Mouse (Mus musculus): ENCODE measurements around the gene 1700003E16Rik. TPM values are rescaled to one million over a fixed set of nuclear protein-coding genes. Genes with fewer than 3 reads are reported as not detected.

1700003E16Rik gene
- polyA plus RNA-seq, 1 experiment from 2014 or later, result 2.3 TPM

- H3K27me3 ChIP-seq (replicated peaks), result no peaks in the 10 kb centered on the region
- H3K9ac ChIP-seq, result no peak overlapping the region
- H3K4me3 ChIP-seq (replicated peaks), result no peak overlapping the region
- ATAC-seq (ENCODE audit: insufficient read depth, low FRiP score, low read depth), result no peak
- peaks cover 50% of the 10 kb centered on the region for H3K4me1 ChIP-seq
- no peaks in the 10 kb centered on the region for H3K9me3 ChIP-seq
- H3K4me2 ChIP-seq, result no peak overlapping the region
- no peak overlapping the region for H3K27ac ChIP-seq
- H3K36me3 ChIP-seq, result no peaks in the 10 kb centered on the region
- WGBS, result 60% methylated on average over 3 of the region's 3 CpGs
Measured at GRCm38 (mm10) chr6:83134226-83134625, 22.0 kb upstream of the 1700003E16Rik start.

DNA sequence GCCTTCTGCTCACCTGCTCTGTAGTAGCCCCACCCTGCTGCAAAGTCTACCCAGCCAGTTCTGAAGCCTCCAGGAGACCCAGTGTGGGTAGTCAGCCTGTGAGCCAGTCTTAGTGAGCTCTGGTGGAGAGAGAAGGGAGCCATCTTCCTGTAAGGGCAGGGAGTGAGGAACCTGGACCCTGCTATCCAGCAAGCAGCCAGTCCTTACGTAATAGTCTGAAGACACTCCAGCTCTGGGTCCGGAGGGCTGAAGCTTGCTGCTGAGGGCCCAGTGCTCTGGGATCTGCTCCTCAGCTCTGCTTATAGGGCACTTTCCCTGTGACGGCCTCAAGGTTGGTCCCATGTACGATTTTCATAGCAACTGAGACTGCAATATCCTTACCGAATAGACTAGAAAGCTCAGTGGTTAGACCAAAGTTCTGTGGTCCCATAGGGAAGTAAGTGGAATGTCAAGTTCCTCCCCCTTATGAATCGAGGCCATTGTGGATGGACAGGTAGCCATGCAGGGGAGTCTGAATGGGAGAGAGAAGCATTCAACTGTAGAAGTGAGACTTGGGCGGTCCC, 21.2 kb upstream of the 1700003E16Rik start, which contains the start of gene Rtkn:
TSS of gene Rtkn (plus strand) at position 513 of the 563 bp plus-strand sequence.
- ATAC-seq (ENCODE audit: insufficient read depth, low FRiP score, low read depth), result no peak
- 59% methylated on average over 7 of the region's 7 CpGs for WGBS
- no peaks in the 10 kb centered on the region for H3K27me3 ChIP-seq (replicated peaks)

GRCm38 (mm10) chr6:83135571-83136161, 20.5 kb upstream of the 1700003E16Rik start:
- H3K9ac ChIP-seq, result peak overlapping the region; percentile 67
- no peak for ATAC-seq (ENCODE audit: insufficient read depth, low FRiP score, low read depth)
- peak overlapping the region; percentile 87 for H3K4me2 ChIP-seq
- no peaks in the 10 kb centered on the region for H3K9me3 ChIP-seq
- 7% methylated on average over 37 of the region's 37 CpGs for WGBS
- H3K27me3 ChIP-seq (replicated peaks), result no peaks in the 10 kb centered on the region
- peaks cover 53% of the 10 kb centered on the region for H3K4me1 ChIP-seq
- peak overlapping the region; percentile 56 for H3K4me3 ChIP-seq (replicated peaks)
- H3K36me3 ChIP-seq, result no peaks in the 10 kb centered on the region
- H3K27ac ChIP-seq, result peak overlapping the region; percentile 100

More for the DNA sequence above, 21.2 kb upstream of the 1700003E16Rik start, which contains the start of gene Rtkn:
- Histone ChIP-seq H3K4me1 (peaks cover 53% of the 10 kb centered on the region), H3K27ac (peak within 1 kb of the TSS; percentile 100), H3K4me2 (peak within 1 kb of the TSS; percentile 87), H3K9ac (peak within 1 kb of the TSS; percentile 67), H3K9me3 (no peaks in the 10 kb centered on the region), H3K4me3 (replicated peaks) (peak within 1 kb of the TSS; percentile 56), H3K36me3 (no peaks in the 10 kb centered on the region)

DNA sequence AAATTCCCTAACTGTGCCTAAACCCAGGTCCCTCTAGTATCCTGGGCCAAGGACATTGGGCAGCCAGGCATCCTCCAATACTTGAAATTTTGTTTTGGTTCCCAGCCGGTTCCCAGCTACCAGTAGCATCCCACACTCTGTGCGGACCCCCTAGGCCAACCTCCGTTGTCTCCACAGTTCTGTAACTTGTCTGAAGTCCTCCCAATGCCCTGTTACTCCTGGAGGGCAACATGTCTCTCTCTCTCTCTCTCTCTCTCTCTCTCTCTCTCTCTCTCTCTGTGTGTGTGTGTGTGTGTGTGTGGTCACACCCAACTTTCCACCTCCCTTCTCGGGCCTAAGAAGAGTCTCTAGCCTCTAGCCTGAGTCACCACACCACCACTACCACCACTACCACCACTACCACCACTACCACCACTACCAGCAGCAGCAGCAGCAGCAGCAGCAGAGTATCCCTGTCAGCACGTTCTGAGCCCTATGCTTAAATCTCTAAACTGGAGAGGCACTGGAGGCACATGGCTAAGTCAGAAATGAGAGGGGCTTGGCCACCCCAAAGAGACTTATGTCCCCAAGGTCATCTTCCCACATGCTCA, 19.8 kb upstream of the 1700003E16Rik start:
- Histone ChIP-seq H3K4me3 (replicated peaks) (peak overlapping the region; percentile 56), H3K36me3 (no peaks in the 10 kb centered on the region), H3K27me3 (replicated peaks) (no peaks in the 10 kb centered on the region), H3K4me1 (peaks cover 46% of the 10 kb centered on the region), H3K4me2 (peak overlapping the region; percentile 87), H3K9me3 (no peaks in the 10 kb centered on the region), H3K27ac (peak overlapping the region; percentile 100), H3K9ac (peak overlapping the region; percentile 67)
- ATAC-seq (ENCODE audit: insufficient read depth, low FRiP score, low read depth), result no peak
- WGBS, result 15% methylated on average over 5 of the region's 5 CpGs

DNA sequence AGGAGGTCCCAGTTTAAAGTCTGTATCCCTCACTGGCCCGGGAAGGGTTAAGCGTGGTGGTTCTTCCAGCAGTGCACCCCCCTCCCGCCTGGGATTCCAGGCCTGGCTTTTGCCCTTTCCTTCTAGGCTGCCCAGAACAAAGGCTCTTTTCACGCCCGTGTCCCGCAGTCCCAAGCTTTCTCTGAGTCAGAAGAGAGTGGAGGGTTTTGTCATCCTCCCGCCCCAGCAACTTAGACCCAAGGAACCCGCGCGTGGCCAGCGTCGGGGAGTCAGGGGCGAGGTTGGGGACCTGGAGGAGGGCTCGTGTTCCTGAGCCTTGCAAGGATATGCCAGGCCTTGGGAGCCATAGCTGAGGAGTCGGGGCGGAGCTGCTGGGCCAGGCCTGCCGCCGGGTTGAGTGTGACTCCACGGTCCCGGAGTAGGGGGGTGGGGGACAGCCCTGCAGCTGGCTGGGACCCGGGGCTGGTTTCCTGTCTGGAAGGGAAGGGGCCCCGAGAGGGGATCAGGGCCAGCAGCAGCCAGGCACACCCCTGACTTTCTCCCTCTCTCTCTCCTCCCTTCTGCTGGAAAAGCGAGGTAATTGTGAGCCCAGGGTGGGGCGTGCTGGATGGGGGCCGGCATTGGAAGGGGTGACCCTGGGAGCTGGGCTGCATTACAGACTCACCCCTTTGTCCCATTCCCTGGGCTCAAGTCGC, 19.2 kb upstream of the 1700003E16Rik start:
- peak overlapping the region; percentile 87 for H3K4me2 ChIP-seq
- WGBS, result under 1% methylated on average over 26 of the region's 26 CpGs
- no peaks in the 10 kb centered on the region for H3K36me3 ChIP-seq
- peak overlapping the region; percentile 100 for H3K27ac ChIP-seq
- H3K4me1 ChIP-seq, result peaks cover 45% of the 10 kb centered on the region
- ATAC-seq (ENCODE audit: insufficient read depth, low FRiP score, low read depth), result peak; percentile 75
- no peaks in the 10 kb centered on the region for H3K27me3 ChIP-seq (replicated peaks)
- peak overlapping the region; percentile 56 for H3K4me3 ChIP-seq (replicated peaks)
- H3K9ac ChIP-seq, result peak overlapping the region; percentile 67
- no peaks in the 10 kb centered on the region for H3K9me3 ChIP-seq

- peak overlapping the region; percentile 56 for H3K4me3 ChIP-seq (replicated peaks)
- H3K36me3 ChIP-seq, result no peaks in the 10 kb centered on the region
- peaks cover 46% of the 10 kb centered on the region for H3K4me1 ChIP-seq
- peak overlapping the region; percentile 67 for H3K9ac ChIP-seq
- WGBS, result 0% methylated on average over 12 of the region's 12 CpGs
- peak overlapping the region; percentile 87 for H3K4me2 ChIP-seq
- ATAC-seq (ENCODE audit: insufficient read depth, low FRiP score, low read depth), result peak; percentile 77
- H3K27me3 ChIP-seq (replicated peaks), result no peaks in the 10 kb centered on the region
- no peaks in the 10 kb centered on the region for H3K9me3 ChIP-seq
- H3K27ac ChIP-seq, result peak overlapping the region; percentile 100
Measured at GRCm38 (mm10) chr6:83137576-83137950, 18.6 kb upstream of the 1700003E16Rik start.

DNA sequence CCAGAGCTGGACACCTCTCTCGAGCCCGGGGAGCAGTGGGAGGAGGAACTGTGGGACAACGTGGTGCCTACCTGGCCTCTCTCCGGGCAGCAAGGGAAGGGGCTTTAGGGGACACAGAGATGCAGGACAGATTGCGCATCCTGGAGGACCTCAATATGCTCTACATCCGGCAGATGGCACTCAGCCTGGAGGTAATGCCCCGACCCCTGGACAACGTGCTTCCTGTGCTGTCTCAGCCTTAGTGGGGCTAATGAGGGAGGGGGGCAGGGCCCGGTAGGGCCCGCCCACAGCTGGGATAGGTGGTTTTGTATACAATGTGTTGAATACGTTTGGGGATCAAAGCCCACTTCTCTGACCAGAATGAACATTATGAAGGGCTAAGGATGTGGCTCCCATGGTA, 18.1 kb upstream of the 1700003E16Rik start:
- WGBS, result 3% methylated on average over 11 of the region's 11 CpGs
- no peaks in the 10 kb centered on the region for H3K27me3 ChIP-seq (replicated peaks)
- H3K9ac ChIP-seq, result peak overlapping the region; percentile 67
- H3K4me3 ChIP-seq (replicated peaks), result peak overlapping the region; percentile 56
- peak overlapping the region; percentile 87 for H3K4me2 ChIP-seq
- peaks cover 48% of the 10 kb centered on the region for H3K4me1 ChIP-seq
- no peaks in the 10 kb centered on the region for H3K36me3 ChIP-seq
- no peaks in the 10 kb centered on the region for H3K9me3 ChIP-seq
- H3K27ac ChIP-seq, result peak overlapping the region; percentile 100
- ATAC-seq (ENCODE audit: insufficient read depth, low FRiP score, low read depth), result peak; percentile 6; the same call in 1 of the 2 replicates

- no peak overlapping the region for H3K27ac ChIP-seq
- no peak overlapping the region for H3K4me3 ChIP-seq (replicated peaks)
- peaks cover 49% of the 10 kb centered on the region for H3K4me1 ChIP-seq
- no peaks in the 10 kb centered on the region for H3K27me3 ChIP-seq (replicated peaks)
- no peaks in the 10 kb centered on the region for H3K9me3 ChIP-seq
- H3K4me2 ChIP-seq, result no peak overlapping the region
- ATAC-seq (ENCODE audit: insufficient read depth, low FRiP score, low read depth), result no peak
- WGBS, result 84% methylated on average over 8 of the region's 8 CpGs
- H3K36me3 ChIP-seq, result no peaks in the 10 kb centered on the region
- H3K9ac ChIP-seq, result no peak overlapping the region
Measured at GRCm38 (mm10) chr6:83140044-83140443, 16.2 kb upstream of the 1700003E16Rik start.

DNA sequence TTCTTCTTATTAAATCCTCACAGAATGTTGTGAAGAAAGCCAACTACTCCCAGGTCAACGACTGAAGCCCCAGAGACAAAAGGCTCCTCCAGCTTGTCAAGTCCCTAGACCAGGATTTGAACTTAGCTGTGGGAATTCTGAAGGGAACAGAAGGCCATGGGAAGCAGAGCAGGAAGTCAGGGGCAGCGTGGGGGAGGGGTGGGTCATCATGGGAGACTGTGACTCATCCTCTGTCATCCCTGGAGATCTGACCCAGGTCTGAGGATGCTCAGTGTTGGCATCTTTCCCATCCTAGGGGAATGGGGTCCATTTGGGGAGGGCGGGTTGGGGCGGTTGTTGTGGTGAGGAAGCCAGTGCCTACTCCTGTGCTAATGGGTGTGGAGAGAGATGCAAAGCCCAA, 14.6 kb upstream of the 1700003E16Rik start:
- no peaks in the 10 kb centered on the region for H3K27me3 ChIP-seq (replicated peaks)
- H3K4me1 ChIP-seq, result peaks cover 33% of the 10 kb centered on the region
- H3K27ac ChIP-seq, result peak overlapping the region; percentile 44; the same call in 1 of the 2 replicates
- peak overlapping the region; percentile 50 for H3K4me2 ChIP-seq
- ATAC-seq (ENCODE audit: insufficient read depth, low FRiP score, low read depth), result no peak
- H3K9me3 ChIP-seq, result no peaks in the 10 kb centered on the region
- H3K36me3 ChIP-seq, result peaks cover 2% of the 10 kb centered on the region; the same call in 1 of the 2 replicates
- 39% methylated on average over 4 of the region's 4 CpGs for WGBS
- H3K9ac ChIP-seq, result no peak overlapping the region
- H3K4me3 ChIP-seq (replicated peaks), result no peak overlapping the region

GRCm38 (mm10) chr6:83142211-83142731, 13.9 kb upstream of the 1700003E16Rik start:
- ATAC-seq (ENCODE audit: insufficient read depth, low FRiP score, low read depth), result no peak
- H3K9me3 ChIP-seq, result no peaks in the 10 kb centered on the region
- H3K4me1 ChIP-seq, result peaks cover 33% of the 10 kb centered on the region
- peak overlapping the region; percentile 23 for H3K4me3 ChIP-seq (replicated peaks)
- peak overlapping the region; percentile 44 for H3K27ac ChIP-seq
- H3K4me2 ChIP-seq, result peak overlapping the region; percentile 50
- H3K9ac ChIP-seq, result no peak overlapping the region; the same call in 1 of the 2 replicates
- 12% methylated on average over 41 of the region's 41 CpGs for WGBS
- H3K36me3 ChIP-seq, result peaks cover 4% of the 10 kb centered on the region
- H3K27me3 ChIP-seq (replicated peaks), result no peaks in the 10 kb centered on the region

DNA sequence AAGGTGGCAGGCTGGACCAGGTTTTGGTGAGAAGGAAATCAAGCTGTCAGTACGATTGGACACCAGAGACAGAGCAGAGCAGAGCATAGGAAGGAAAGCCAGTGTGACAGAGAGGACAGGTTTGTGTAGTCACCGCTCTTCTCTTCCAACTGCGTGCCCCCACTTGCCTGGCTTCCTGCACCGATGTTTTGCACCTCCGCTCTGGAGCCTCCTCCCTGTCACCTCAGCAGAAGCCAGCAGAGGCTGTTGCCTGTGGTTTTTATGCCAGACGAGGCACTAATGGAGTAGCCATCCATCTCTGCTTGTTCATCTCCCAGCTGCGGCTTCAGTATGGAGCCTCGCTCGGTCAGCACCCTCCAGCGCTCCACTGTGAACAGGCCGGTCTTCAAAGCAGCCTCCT, 13.3 kb upstream of the 1700003E16Rik start:
- Histone ChIP-seq H3K27ac (peak overlapping the region; percentile 44; the same call in 1 of the 2 replicates), H3K36me3 (peaks cover 4% of the 10 kb centered on the region), H3K9me3 (no peaks in the 10 kb centered on the region), H3K4me1 (peaks cover 31% of the 10 kb centered on the region), H3K4me2 (peak overlapping the region; percentile 50; the same call in 1 of the 2 replicates), H3K9ac (no peak overlapping the region), H3K4me3 (replicated peaks) (no peak overlapping the region), H3K27me3 (replicated peaks) (no peaks in the 10 kb centered on the region)
- no peak for ATAC-seq (ENCODE audit: insufficient read depth, low FRiP score, low read depth)
- 53% methylated on average over 11 of the region's 11 CpGs for WGBS
